Mouse (Mus musculus): Measurements from ENCODE around the gene Rgs13.
A peak's percentile ranks its signal among the peaks of the same experiment; 100 is the strongest.
"Not testable (repeated sequence)": the region's sequence is repeated elsewhere in the genome, so short reads cannot be mapped to it uniquely, and the experiment has no call there.

Rgs13 gene

GRCm38 (mm10) chr1:144152184-144152525, 25.0 kb downstream of the Rgs13 start:
- DNase-seq (ENCODE audit: low read depth, low spot score): no peak

GRCm38 (mm10) chr1:144151401-144152183, 25.6 kb downstream of the Rgs13 start:
- DNase-seq (ENCODE audit: low read depth, low spot score): no peak

- no peak for DNase-seq (ENCODE audit: low read depth, low spot score)
Observed at GRCm38 (mm10) chr1:144149997-144150396, 27.2 kb downstream of the Rgs13 start.

- DNase-seq (ENCODE audit: low read depth, low spot score): not testable (repeated sequence)
Observed at GRCm38 (mm10) chr1:144141398-144141797, 35.8 kb downstream of the Rgs13 start.

GRCm38 (mm10) chr1:144139847-144140246, 37.3 kb downstream of the Rgs13 start:
- no peak for DNase-seq (ENCODE audit: low read depth, low spot score)

- no peak for DNase-seq (ENCODE audit: low read depth, low spot score)
Observed at GRCm38 (mm10) chr1:144127965-144128364, 49.2 kb downstream of the Rgs13 start.

- DNase-seq (ENCODE audit: low read depth, low spot score): no peak
Observed at GRCm38 (mm10) chr1:144120042-144120441, 57.1 kb downstream of the Rgs13 start.

- no peak for DNase-seq (ENCODE audit: low read depth, low spot score)
Observed at GRCm38 (mm10) chr1:144119456-144119855, 57.7 kb downstream of the Rgs13 start.

- no peak for DNase-seq (ENCODE audit: low read depth, low spot score)
Observed at GRCm38 (mm10) chr1:144115848-144116727, 61.1 kb downstream of the Rgs13 start.

GRCm38 (mm10) chr1:144113438-144114074, 63.6 kb downstream of the Rgs13 start:
- no peak for DNase-seq (ENCODE audit: low read depth, low spot score)

- no peak for DNase-seq (ENCODE audit: low read depth, low spot score)
Observed at GRCm38 (mm10) chr1:144112946-144113345, 64.2 kb downstream of the Rgs13 start.

GRCm38 (mm10) chr1:144098587-144099258, 78.4 kb downstream of the Rgs13 start:
- DNase-seq (ENCODE audit: low read depth, low spot score): no peak

- DNase-seq (ENCODE audit: low read depth, low spot score): peak; percentile 12
Observed at GRCm38 (mm10) chr1:144090410-144090809, 86.8 kb downstream of the Rgs13 start.

Data from brain, embryonic 18.5 days (tissue).